Mouse (Mus musculus) left cerebral cortex, adult 9 months (tissue): ENCODE data around the gene Iqsec3.
"Not testable (repeated sequence)": the region's sequence is repeated elsewhere in the genome, so short reads cannot be mapped to it uniquely, and the experiment has no call there.

Experiments used
- DNase-seq, 2 experiments: peaks; one replicate each; pipeline ENCODE4 v3.0.0; 2022; ENCODE audit warnings: low spot score in 2 of 2

Gene Iqsec3

GRCm38 (mm10) chr6:121366537-121366936 is 106.9 kb downstream of the Iqsec3 start:
- DNase-seq = not testable (repeated sequence)

- no peak for DNase-seq
Measured at GRCm38 (mm10) chr6:121363956-121364355, 109.5 kb downstream of the Iqsec3 start.

GRCm38 (mm10) chr6:121363061-121363460 is 110.4 kb downstream of the Iqsec3 start:
- no peak for DNase-seq

- DNase-seq = no peak
Measured at GRCm38 (mm10) chr6:121357232-121357631, 116.2 kb downstream of the Iqsec3 start.

- DNase-seq = no peak
Measured at GRCm38 (mm10) chr6:121356041-121356440, 117.4 kb downstream of the Iqsec3 start.

GRCm38 (mm10) chr6:121352276-121352675 is 121.2 kb downstream of the Iqsec3 start:
- DNase-seq = no peak

- DNase-seq = no peak
Measured at GRCm38 (mm10) chr6:121346428-121346827, 127.0 kb downstream of the Iqsec3 start.

GRCm38 (mm10) chr6:121344329-121344728 is 129.1 kb downstream of the Iqsec3 start:
- no peak for DNase-seq

- no peak for DNase-seq
Measured at GRCm38 (mm10) chr6:121343771-121344123, 129.7 kb downstream of the Iqsec3 start.

GRCm38 (mm10) chr6:121343026-121343770 is 130.3 kb downstream of the Iqsec3 start, which contains the start of gene Slc6a12:
Gene Slc6a12 (plus strand): TSS chr6:121343076.
- DNase-seq = no peak

- DNase-seq = no peak
Measured at GRCm38 (mm10) chr6:121341650-121342049, 131.8 kb downstream of the Iqsec3 start.

- no peak for DNase-seq
Measured at GRCm38 (mm10) chr6:121338519-121338896, 135.0 kb downstream of the Iqsec3 start.

- DNase-seq = peak; percentile 30 to 89
Measured at GRCm38 (mm10) chr6:121337770-121338518, 135.5 kb downstream of the Iqsec3 start.

- DNase-seq = no peak
Measured at GRCm38 (mm10) chr6:121337229-121337628, 136.2 kb downstream of the Iqsec3 start.

- no peak for DNase-seq
Measured at GRCm38 (mm10) chr6:121336558-121336957, 136.9 kb downstream of the Iqsec3 start.

GRCm38 (mm10) chr6:121335841-121336240 is 137.6 kb downstream of the Iqsec3 start:
- DNase-seq = no peak

- DNase-seq = peak in 1 of 2 experiments; percentile 9
Measured at GRCm38 (mm10) chr6:121329848-121330508, 143.5 kb downstream of the Iqsec3 start.

GRCm38 (mm10) chr6:121328417-121328884 is 145.0 kb downstream of the Iqsec3 start:
- peak in 1 of 2 experiments; percentile 33 for DNase-seq

- DNase-seq = no peak
Measured at GRCm38 (mm10) chr6:121326486-121327069, 146.9 kb downstream of the Iqsec3 start.

- DNase-seq = no peak
Measured at GRCm38 (mm10) chr6:121325740-121326139, 147.7 kb downstream of the Iqsec3 start.

GRCm38 (mm10) chr6:121325298-121325697 is 148.2 kb downstream of the Iqsec3 start:
- no peak for DNase-seq
